Comparison of ENCODE assay signal across 11 mouse cellular contexts in genomic region chr8:121642804-121643203, GRCm38 (mm10). TPM values are rescaled to one million over a fixed set of nuclear protein-coding genes. Genes with fewer than 3 reads are reported as not detected.
DNase-seq lines count a peak whose midpoint lies in the region; ATAC-seq and TF ChIP-seq lines count a peak whose summit lies in the region.
"Had no signal": no experiment of that assay in that cellular context is flagged by ENCODE, and none has a peak within 500 bp of the region (broad histone marks: within the 10 kb centered on the region; RNA-seq: fewer than 3 reads in every experiment).

No protein-coding gene starts in this region.

- no peak for DNase-seq in hindbrain, embryonic 11.5 days (ENCODE audit: low spot score)
- no peak for DNase-seq in hindbrain, postnatal 0 days (ENCODE audit: low spot score)
- DNase-seq in left cerebral cortex, adult 9 months (ENCODE audit: low spot score in 2 of 2) = no peak
- DNase-seq: adrenal gland, postnatal 25 days; kidney, postnatal 4 days had no signal

- no peak for TF ChIP-seq POLR2A in bone marrow macrophage, adult 2 months (IDR thresholded peaks at IDR 0.05; ENCODE audit: borderline replicate concordance, low read depth, low read length)

- 0 out of 2 replicates have a peak overlapping the region, but pooled peaks have one; percentile 9 for H3K9ac ChIP-seq in hindbrain, embryonic 12.5 days
- no peak overlapping the region for H3K9ac ChIP-seq in hindbrain, embryonic 11.5 days (ENCODE audit: low read depth, low read length)
- H3K9ac ChIP-seq in hindbrain, postnatal 0 days (replicated peaks; ENCODE audit: low read length) = no peak overlapping the region; the same call in 1 of the 2 replicates
- no peak overlapping the region for H3K9ac ChIP-seq in intestine, postnatal 0 days (ENCODE audit: low read depth, low read length)
- H3K9ac ChIP-seq: liver, embryonic 15.5 days had no signal

- H3K27me3 ChIP-seq in hindbrain, embryonic 12.5 days = no peaks in the 10 kb centered on the region
- no peaks in the 10 kb centered on the region for H3K27me3 ChIP-seq in hindbrain, embryonic 11.5 days (ENCODE audit: control insufficient read depth, insufficient read depth, low read length)
- no peaks in the 10 kb centered on the region for H3K27me3 ChIP-seq in hindbrain, postnatal 0 days (ENCODE audit: insufficient read depth, low read length)
- no peaks in the 10 kb centered on the region for H3K27me3 ChIP-seq in intestine, postnatal 0 days (replicated peaks; ENCODE audit: control insufficient read depth, insufficient read depth, low read length)

- no peak for ATAC-seq in hindbrain, embryonic 12.5 days (ENCODE audit: low FRiP score)
- no peak for ATAC-seq in hindbrain, embryonic 11.5 days (ENCODE audit: low FRiP score)
- peak; percentile 6; the same call in 1 of the 2 replicates for ATAC-seq in common myeloid progenitor, adult 5-6 weeks (replicated peaks; ENCODE audit: low read depth, poor library complexity, severe bottlenecking)
- peak; percentile 19; the same call in 1 of the 2 replicates for ATAC-seq in hindbrain, postnatal 0 days
- ATAC-seq in intestine, postnatal 0 days = no peak

- H3K36me3 ChIP-seq in hindbrain, embryonic 12.5 days = peaks cover 2% of the 10 kb centered on the region; the same call in 1 of the 2 replicates
- no peaks in the 10 kb centered on the region for H3K36me3 ChIP-seq in hindbrain, embryonic 11.5 days (ENCODE audit: control insufficient read depth, insufficient read depth, low read length)
- no peaks in the 10 kb centered on the region for H3K36me3 ChIP-seq in hindbrain, postnatal 0 days (ENCODE audit: insufficient read depth, low read length)
- H3K36me3 ChIP-seq in intestine, postnatal 0 days (ENCODE audit: control insufficient read depth, insufficient read depth) = 0 out of 2 replicates have a peak, but pooled peaks cover 4% of the 10 kb centered on the region
- H3K36me3 ChIP-seq: liver, embryonic 15.5 days had no signal

- TF ChIP-seq CTCF in bone marrow macrophage, adult 2 months (IDR thresholded peaks at IDR 0.05; ENCODE audit: low read depth, low read length) = no peak
- TF ChIP-seq CTCF in hindbrain, postnatal 0 days (IDR thresholded peaks at IDR 0.05; ENCODE audit: low read depth) = no peak
- no peak for TF ChIP-seq CTCF in intestine, postnatal 0 days (IDR thresholded peaks at IDR 0.05; ENCODE audit: low read depth)

- 87% methylated on average over 3 of the region's 3 CpGs for WGBS in hindbrain, embryonic 12.5 days
- WGBS in hindbrain, embryonic 11.5 days = 82% methylated on average over 3 of the region's 3 CpGs
- 63% methylated on average over 3 of the region's 3 CpGs for WGBS in hindbrain, postnatal 0 days
- 66% methylated on average over 3 of the region's 3 CpGs for WGBS in intestine, postnatal 0 days

- no peak overlapping the region for H3K4me3 ChIP-seq in hindbrain, embryonic 12.5 days
- H3K4me3 ChIP-seq in hindbrain, embryonic 11.5 days (ENCODE audit: low read depth, low read length) = no peak overlapping the region
- no peak overlapping the region for H3K4me3 ChIP-seq in bone marrow macrophage, adult 2 months (ENCODE audit: insufficient read depth, low read length)
- no peak overlapping the region for H3K4me3 ChIP-seq in hindbrain, postnatal 0 days (ENCODE audit: low read length)
- H3K4me3 ChIP-seq in intestine, postnatal 0 days (ENCODE audit: low read depth, low read length) = no peak overlapping the region
- H3K4me3 ChIP-seq: liver, embryonic 15.5 days had no signal

- no peak overlapping the region for H3K27ac ChIP-seq in hindbrain, embryonic 12.5 days
- H3K27ac ChIP-seq in hindbrain, embryonic 11.5 days (ENCODE audit: low read depth, low read length) = no peak overlapping the region
- peak overlapping the region; percentile 76 for H3K27ac ChIP-seq in bone marrow macrophage, adult 2 months (ENCODE audit: insufficient read depth, low read depth, low read length)
- peak overlapping the region; percentile 56; the same call in 1 of the 2 replicates for H3K27ac ChIP-seq in hindbrain, postnatal 0 days
- no peak overlapping the region for H3K27ac ChIP-seq in intestine, postnatal 0 days (ENCODE audit: low read depth, low read length)
- H3K27ac ChIP-seq: liver, embryonic 15.5 days had no signal

- peaks cover 50% of the 10 kb centered on the region for H3K4me1 ChIP-seq in hindbrain, embryonic 12.5 days
- peaks cover 8% of the 10 kb centered on the region for H3K4me1 ChIP-seq in hindbrain, embryonic 11.5 days (replicated peaks; ENCODE audit: control insufficient read depth, insufficient read depth, low read length)
- peaks cover 70% of the 10 kb centered on the region for H3K4me1 ChIP-seq in bone marrow macrophage, adult 2 months (ENCODE audit: control insufficient read depth, insufficient read depth, low read length)
- H3K4me1 ChIP-seq in hindbrain, postnatal 0 days (ENCODE audit: insufficient read depth, low read length) = peaks cover 20% of the 10 kb centered on the region
- H3K4me1 ChIP-seq in intestine, postnatal 0 days (replicated peaks; ENCODE audit: control insufficient read depth, insufficient read depth, low read length) = peaks cover 7% of the 10 kb centered on the region; the same call in 1 of the 2 replicates

- no peaks in the 10 kb centered on the region for H3K9me3 ChIP-seq in hindbrain, embryonic 12.5 days (replicated peaks)
- H3K9me3 ChIP-seq in hindbrain, embryonic 11.5 days (ENCODE audit: control insufficient read depth, low read length) = no peaks in the 10 kb centered on the region
- no peaks in the 10 kb centered on the region for H3K9me3 ChIP-seq in hindbrain, postnatal 0 days (ENCODE audit: low read length)
- H3K9me3 ChIP-seq in intestine, postnatal 0 days (ENCODE audit: control insufficient read depth) = no peaks in the 10 kb centered on the region
- H3K9me3 ChIP-seq: liver, embryonic 15.5 days had no signal

- H3K4me2 ChIP-seq in hindbrain, embryonic 12.5 days (replicated peaks) = no peak overlapping the region
- H3K4me2 ChIP-seq in hindbrain, embryonic 11.5 days (replicated peaks; ENCODE audit: low read depth, low read length) = no peak overlapping the region
- no peak overlapping the region for H3K4me2 ChIP-seq in hindbrain, postnatal 0 days (ENCODE audit: low read depth, low read length)
- no peak overlapping the region for H3K4me2 ChIP-seq in intestine, postnatal 0 days (replicated peaks; ENCODE audit: low read depth)
- H3K4me2 ChIP-seq: liver, embryonic 15.5 days had no signal

RNA-seq across cellular contexts. Expression of gene Zcchc14, which starts 9.9 kb away (rescaled TPM):
- 26.5 and 27.6 TPM in 2 replicates for polyA plus RNA-seq in hindbrain, embryonic 12.5 days (2016; fragmentation: Nextera tagmentation; extraction: Ambion mirVana)
- 25.8 and 30.4 TPM in 2 replicates for polyA plus RNA-seq in hindbrain, embryonic 11.5 days (2014; fragmentation: Nextera tagmentation; extraction: Ambion mirVana)
- polyA plus RNA-seq in bone marrow macrophage, adult 2 months (2012; ENCODE audit: insufficient read depth, insufficient read length, missing spikeins) = 5.1 and 8.2 TPM in 2 replicates
- 0.23 TPM in 1 of 2 replicates, not detected in the other for total RNA-seq in common myeloid progenitor, adult 5-6 weeks (2017)
- total RNA-seq in hindbrain, postnatal 0 days (2014; rRNA removed) = 66.4 and 66.5 TPM in 2 replicates
- 13.9 and 14.3 TPM in 2 replicates for polyA plus RNA-seq in hindbrain, postnatal 0 days (2015; fragmentation: Nextera tagmentation; extraction: Ambion mirVana)
- polyA plus RNA-seq in intestine, postnatal 0 days (2015; fragmentation: Nextera tagmentation; extraction: Ambion mirVana) = 6.9 and 8.3 TPM in 2 replicates
- total RNA-seq: CH12.LX had no signal

RNA-seq across cellular contexts. Expression of gene Map1lc3b, which starts 52.6 kb away (rescaled TPM):
- polyA plus RNA-seq in hindbrain, embryonic 12.5 days (2016; fragmentation: Nextera tagmentation; extraction: Ambion mirVana) = 292 and 300 TPM in 2 replicates
- polyA plus RNA-seq in hindbrain, embryonic 11.5 days (2014; fragmentation: Nextera tagmentation; extraction: Ambion mirVana) = 297 and 307 TPM in 2 replicates
- polyA plus RNA-seq in bone marrow macrophage, adult 2 months (2012; ENCODE audit: insufficient read depth, insufficient read length, missing spikeins) = 179 and 195 TPM in 2 replicates
- 86.6 and 91.3 TPM in 2 replicates for total RNA-seq in common myeloid progenitor, adult 5-6 weeks (2017)
- total RNA-seq in hindbrain, postnatal 0 days (2014; rRNA removed) = 274 and 288 TPM in 2 replicates
- 346 and 360 TPM in 2 replicates for polyA plus RNA-seq in hindbrain, postnatal 0 days (2015; fragmentation: Nextera tagmentation; extraction: Ambion mirVana)
- polyA plus RNA-seq in intestine, postnatal 0 days (2015; fragmentation: Nextera tagmentation; extraction: Ambion mirVana) = 264 and 267 TPM in 2 replicates

Comparison
In these comparisons a context has a peak if more than half of its experiments do, and no peak if none do; other contexts are left out.
1. ATAC-seq: peak in common myeloid progenitor, adult 5-6 weeks (single experiment) and hindbrain, postnatal 0 days (single experiment); none in hindbrain, embryonic 12.5 days (single experiment), hindbrain, embryonic 11.5 days (single experiment) and intestine, postnatal 0 days (single experiment).
2. H3K27ac ChIP-seq: peak in bone marrow macrophage, adult 2 months (single experiment) and hindbrain, postnatal 0 days (single experiment); none in hindbrain, embryonic 12.5 days (single experiment), hindbrain, embryonic 11.5 days (single experiment) and intestine, postnatal 0 days (single experiment).